Mouse (Mus musculus) thymus, adult 2 months (tissue): ENCODE results near the gene Gpr137.

Experiments
- CTCF ChIP-seq: fragments of 200-500 bp; IDR thresholded peaks from 2 replicates; pipeline ENCODE4 v1.5.1; 2012; ENCODE audit warnings: mild to moderate bottlenecking, control low read depth, low read length, moderate library complexity, borderline replicate concordance; ENCODE audit not compliant: control insufficient read depth, poor library complexity, insufficient read depth; ENCODE audit errors: extremely low read depth
- POLR2A ChIP-seq: fragments of 200-500 bp; IDR thresholded peaks from 2 replicates; pipeline ENCODE4 v1.6.1; 2012; ENCODE audit warnings: mild to moderate bottlenecking, low read length, control low read depth, moderate library complexity; ENCODE audit not compliant: control insufficient read depth, poor library complexity, insufficient read depth; ENCODE audit errors: extremely low read depth

DNA sequence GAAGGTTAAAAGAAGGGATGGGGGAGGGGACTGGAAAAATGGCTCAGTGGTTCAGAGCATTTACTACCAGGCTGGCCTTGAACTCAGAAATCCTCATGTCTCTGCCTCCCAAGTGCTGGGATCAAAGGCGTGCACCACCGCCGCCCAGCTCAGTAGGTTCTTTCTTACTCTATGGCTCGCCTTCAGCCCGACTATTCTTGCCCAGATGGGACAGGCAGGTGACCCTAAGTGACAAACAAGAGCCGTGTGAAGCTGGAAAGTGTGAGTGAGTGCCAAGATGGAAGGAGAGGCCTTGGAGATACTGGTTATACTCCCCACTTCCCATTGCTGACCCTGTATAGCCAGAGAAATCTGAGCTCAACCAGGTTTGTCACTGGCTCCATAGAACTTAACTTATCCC is 1.4 kb upstream of the Gpr137 start:
- TF ChIP-seq CTCF (no peak), POLR2A (no peak)
